Mouse (Mus musculus) ovary, postnatal 14 days (tissue): ENCODE results near the gene Nos1ap.

Experiments used
- DNase-seq: peaks from one replicate; pipeline ENCODE4 v3.0.0; 2022; ENCODE audit warnings: low spot score

The Nos1ap gene

GRCm38 (mm10) chr1:170282415-170283129, 307.1 kb downstream of the Nos1ap start:
- no peak for DNase-seq

GRCm38 (mm10) chr1:170277016-170277415, 312.6 kb downstream of the Nos1ap start, which contains the start of gene Sh2d1b1:
TSS of gene Sh2d1b1 (plus strand) at chr1:170277320.
- no peak for DNase-seq

- DNase-seq = no peak
Measured at GRCm38 (mm10) chr1:170273252-170273651, 316.4 kb downstream of the Nos1ap start.

GRCm38 (mm10) chr1:170270696-170271095, 319.0 kb downstream of the Nos1ap start:
- DNase-seq = no peak

GRCm38 (mm10) chr1:170270281-170270680, 319.4 kb downstream of the Nos1ap start:
- DNase-seq = no peak

- DNase-seq = peak; percentile 66
Measured at GRCm38 (mm10) chr1:170255560-170255910, 334.1 kb downstream of the Nos1ap start.

GRCm38 (mm10) chr1:170254893-170255559, 334.6 kb downstream of the Nos1ap start:
- peak; percentile 3 for DNase-seq
